Mouse (Mus musculus) heart, embryonic 16.5 days (tissue): ENCODE data around the gene Hand1. TPM values are rescaled to one million over a fixed set of nuclear protein-coding genes. Genes with fewer than 3 reads are reported as not detected.
"Not testable (repeated sequence)": the region's sequence is repeated elsewhere in the genome, so short reads cannot be mapped to it uniquely, and the experiment has no call there.

Experiments
- ATAC-seq: fragments of 200-750 bp; cut with Nextera tagmentation; replicated peaks from 2 replicates; pipeline ENCODE4 v1.8.0; 2017; ENCODE audit warnings: moderate number of reproducible peaks; ENCODE audit not compliant: insufficient read depth, low FRiP score; ENCODE audit errors: extremely low read depth
- H3K27ac ChIP-seq: fragments of 300-500 bp; sonication (generic); 2 replicates; pipeline ENCODE4 v1.5.1; 2014; ENCODE audit warnings: mild to moderate bottlenecking, low read length, control low read depth, moderate library complexity
- H3K27me3 ChIP-seq: fragments of 300-500 bp; sonication (generic); 2 replicates; pipeline ENCODE4 v1.6.1; 2014; ENCODE audit warnings: low read length, mixed read lengths; ENCODE audit not compliant: control insufficient read depth, insufficient read depth
- H3K36me3 ChIP-seq: fragments of 300-500 bp; sonication (generic); 2 replicates; pipeline ENCODE4 v1.6.1; 2014; ENCODE audit not compliant: control insufficient read depth, insufficient read depth
- H3K4me1 ChIP-seq: fragments of 300-500 bp; sonication (generic); 2 replicates; pipeline ENCODE4 v1.6.1; 2014; ENCODE audit warnings: low read length, mixed read lengths; ENCODE audit not compliant: control insufficient read depth, insufficient read depth
- H3K4me2 ChIP-seq: fragments of 300-500 bp; sonication (generic); 2 replicates; pipeline ENCODE4 v1.6.1; 2014; ENCODE audit warnings: low read depth, mild to moderate bottlenecking, control low read depth, low read length
- H3K4me3 ChIP-seq: fragments of 300-500 bp; sonication (generic); 2 replicates; pipeline ENCODE4 v1.5.1; 2014; ENCODE audit warnings: mild to moderate bottlenecking, control low read depth, low read length
- H3K9ac ChIP-seq: fragments of 300-500 bp; sonication (generic); 2 replicates; pipeline ENCODE4 v1.6.1; 2014; ENCODE audit warnings: low read length, control low read depth
- H3K9me3 ChIP-seq: fragments of 300-500 bp; sonication (generic); replicated peaks from 2 replicates; pipeline ENCODE4 v1.6.1; 2016; ENCODE audit warnings: low read length; ENCODE audit not compliant: control insufficient read depth
- WGBS: fragments of 180-500 bp; shearing (Covaris S2); extraction: QIAGEN DNeasy Blood & Tissue Kit; methylation state at CpG from one replicate; pipeline ENCODE4 v1.1.7; 2014; 5-methylcytosine and 5-hydroxymethylcytosine counted together
- polyA plus RNA-seq: library from polyadenylated mRNA; unstranded; fragments of >200 nt; fragmentation: Nextera tagmentation; extraction: Ambion mirVana; gene quantifications from 2 replicates; pipeline ENCODE4 v1.2.1, GENCODE M21; 2015

The Hand1 gene
- polyA plus RNA-seq, 1 experiment from 2014 or later = 7.9 TPM

- Histone ChIP-seq H3K4me1 (no peaks in the 10 kb centered on the region), H3K9ac (no peak overlapping the region), H3K4me2 (no peak overlapping the region), H3K4me3 (no peak overlapping the region), H3K27me3 (peaks cover 2% of the 10 kb centered on the region; the same call in 1 of the 2 replicates), H3K27ac (no peak overlapping the region), H3K9me3 (no peaks in the 10 kb centered on the region), H3K36me3 (no peaks in the 10 kb centered on the region)
- ATAC-seq = no peak
- 35% methylated on average over 3 of the region's 3 CpGs for WGBS
Observed at GRCm38 (mm10) chr11:57850931-57851330, 18.3 kb upstream of the Hand1 start.

- 61% methylated on average over 7 of the region's 7 CpGs for WGBS
- Histone ChIP-seq H3K4me1 (no peaks in the 10 kb centered on the region), H3K27me3 (peaks cover 2% of the 10 kb centered on the region; the same call in 1 of the 2 replicates), H3K36me3 (no peaks in the 10 kb centered on the region), H3K4me2 (no peak overlapping the region), H3K27ac (no peak overlapping the region), H3K9ac (no peak overlapping the region), H3K9me3 (no peaks in the 10 kb centered on the region), H3K4me3 (no peak overlapping the region)
- ATAC-seq = no peak
Observed at GRCm38 (mm10) chr11:57850298-57850697, 17.7 kb upstream of the Hand1 start.

GRCm38 (mm10) chr11:57847396-57847795, 14.8 kb upstream of the Hand1 start:
- Histone ChIP-seq H3K9ac (no peak overlapping the region), H3K4me3 (no peak overlapping the region), H3K27me3 (peaks cover 8% of the 10 kb centered on the region; the same call in 1 of the 2 replicates), H3K4me2 (no peak overlapping the region), H3K27ac (no peak overlapping the region), H3K9me3 (no peaks in the 10 kb centered on the region), H3K36me3 (no peaks in the 10 kb centered on the region), H3K4me1 (no peaks in the 10 kb centered on the region)
- ATAC-seq = no peak
- 33% methylated on average over 7 of the region's 7 CpGs for WGBS

GRCm38 (mm10) chr11:57846421-57847363, 14.1 kb upstream of the Hand1 start:
- not testable (repeated sequence) for H3K4me1 ChIP-seq, H3K4me2 ChIP-seq, H3K9ac ChIP-seq, H3K27ac ChIP-seq, H3K9me3 ChIP-seq, H3K4me3 ChIP-seq, H3K27me3 ChIP-seq, H3K36me3 ChIP-seq, ATAC-seq
- 77% methylated on average over 8 of the region's 9 CpGs for whole genome bisulfite sequencing

GRCm38 (mm10) chr11:57841391-57841790, 8.8 kb upstream of the Hand1 start:
- no peak overlapping the region for H3K9ac ChIP-seq
- H3K9me3 ChIP-seq = no peaks in the 10 kb centered on the region
- H3K27ac ChIP-seq = no peak overlapping the region
- H3K4me3 ChIP-seq = no peak overlapping the region
- no peak for ATAC-seq
- H3K27me3 ChIP-seq = peaks cover 41% of the 10 kb centered on the region
- H3K4me2 ChIP-seq = no peak overlapping the region
- peaks cover 3% of the 10 kb centered on the region for H3K4me1 ChIP-seq
- WGBS = 44% methylated on average over 7 of the region's 7 CpGs
- H3K36me3 ChIP-seq = no peaks in the 10 kb centered on the region

- peaks cover 44% of the 10 kb centered on the region for H3K27me3 ChIP-seq
- H3K27ac ChIP-seq = no peak overlapping the region
- 27% methylated on average over 10 of the region's 10 CpGs for WGBS
Observed at GRCm38 (mm10) chr11:57840986-57841385, 8.4 kb upstream of the Hand1 start.

GRCm38 (mm10) chr11:57837861-57838680, 5.5 kb upstream of the Hand1 start:
- H3K9ac ChIP-seq = no peak overlapping the region
- H3K4me3 ChIP-seq = no peak overlapping the region
- WGBS = 35% methylated on average over 22 of the region's 22 CpGs
- ATAC-seq = no peak
- H3K4me1 ChIP-seq = peaks cover 3% of the 10 kb centered on the region
- no peak overlapping the region for H3K27ac ChIP-seq
- H3K4me2 ChIP-seq = no peak overlapping the region
- peaks cover 71% of the 10 kb centered on the region for H3K27me3 ChIP-seq
- no peaks in the 10 kb centered on the region for H3K36me3 ChIP-seq
- H3K9me3 ChIP-seq = no peaks in the 10 kb centered on the region

More at GRCm38 (mm10) chr11:57840986-57841385, 8.4 kb upstream of the Hand1 start:
- Histone ChIP-seq H3K36me3 (no peaks in the 10 kb centered on the region), H3K9me3 (no peaks in the 10 kb centered on the region), H3K9ac (no peak overlapping the region), H3K4me2 (no peak overlapping the region), H3K4me3 (no peak overlapping the region), H3K4me1 (peaks cover 3% of the 10 kb centered on the region)
- no peak for ATAC-seq

GRCm38 (mm10) chr11:57836872-57837680, 4.5 kb upstream of the Hand1 start:
- 6% methylated on average over 38 of the region's 38 CpGs for WGBS
- H3K9ac ChIP-seq = peak overlapping the region; percentile 49; the same call in 1 of the 2 replicates

More at GRCm38 (mm10) chr11:57836872-57837680, 4.5 kb upstream of the Hand1 start:
- Histone ChIP-seq H3K4me1 (peaks cover 3% of the 10 kb centered on the region), H3K27me3 (peaks cover 70% of the 10 kb centered on the region), H3K27ac (no peak overlapping the region), H3K36me3 (no peaks in the 10 kb centered on the region), H3K9me3 (no peaks in the 10 kb centered on the region), H3K4me2 (peak overlapping the region; percentile 63), H3K4me3 (peak overlapping the region; percentile 37)
- ATAC-seq = no peak
